10 mouse cellular contexts compared by ENCODE assay signal in genomic region chrX:36839391-36839790, GRCm38 (mm10). TPM values are rescaled to one million over a fixed set of nuclear protein-coding genes. Genes with fewer than 3 reads are reported as not detected.
A peak's percentile ranks its signal among the peaks of the same experiment; 100 is the strongest.
DNase-seq lines count a peak whose midpoint lies in the region; ATAC-seq and TF ChIP-seq lines count a peak whose summit lies in the region.
"Had no signal": no experiment of that assay in that cellular context is flagged by ENCODE, and none has a peak within 500 bp of the region (broad histone marks: within the 10 kb centered on the region; RNA-seq: fewer than 3 reads in every experiment).

No protein-coding gene starts in this region.

- ATAC-seq in midbrain, postnatal 0 days (ENCODE audit: low FRiP score), result no peak

- no peak overlapping the region for H3K4me2 ChIP-seq in midbrain, postnatal 0 days (ENCODE audit: low read depth, low read length, poor library complexity, severe bottlenecking)
- H3K4me2 ChIP-seq: hindbrain, embryonic 14.5 days had no signal

- H3K27ac ChIP-seq in midbrain, postnatal 0 days (ENCODE audit: low read depth, low read length), result no peak overlapping the region
- H3K27ac ChIP-seq in midbrain, embryonic 10.5 days (replicated peaks), result no peak overlapping the region
- H3K27ac ChIP-seq: hindbrain, embryonic 14.5 days; stomach, postnatal 0 days had no signal

- H3K27me3 ChIP-seq in midbrain, postnatal 0 days (ENCODE audit: insufficient read depth, low read length), result no peaks in the 10 kb centered on the region
- no peaks in the 10 kb centered on the region for H3K27me3 ChIP-seq in midbrain, embryonic 10.5 days (ENCODE audit: low read depth, poor library complexity, severe bottlenecking)

- 78% methylated on average over 7 of the region's 7 CpGs for WGBS in midbrain, postnatal 0 days
- 93% methylated on average over 7 of the region's 7 CpGs for WGBS in midbrain, embryonic 10.5 days

- no peaks in the 10 kb centered on the region for H3K36me3 ChIP-seq in midbrain, postnatal 0 days (ENCODE audit: insufficient read depth, low read length)
- no peaks in the 10 kb centered on the region for H3K36me3 ChIP-seq in midbrain, embryonic 10.5 days

- H3K4me1 ChIP-seq in midbrain, postnatal 0 days (ENCODE audit: insufficient read depth, low read length), result no peaks in the 10 kb centered on the region
- peaks cover 5% of the 10 kb centered on the region; the same call in 1 of the 2 replicates for H3K4me1 ChIP-seq in midbrain, embryonic 10.5 days

- DNase-seq in cerebellum, postnatal 14 days, result peak; percentile 57 to 76
- no peak for DNase-seq in cerebellum, adult 8-10 months
- peak; percentile 44 for DNase-seq in midbrain, postnatal 0 days (ENCODE audit: low spot score)
- DNase-seq in midbrain, embryonic 10.5 days (ENCODE audit: low spot score), result no peak
- peak; percentile 25 to 42 for DNase-seq in heart, postnatal 36 days
- DNase-seq in lung, postnatal 36 days, result peak; percentile 85
- no peak for DNase-seq in spleen, adult 18-20 months
- DNase-seq in testis, postnatal 10 days (ENCODE audit: low spot score), result no peak

- no peaks in the 10 kb centered on the region for H3K9me3 ChIP-seq in midbrain, postnatal 0 days (ENCODE audit: low read length)
- H3K9me3 ChIP-seq in midbrain, embryonic 10.5 days (replicated peaks), result no peaks in the 10 kb centered on the region

- no peak overlapping the region for H3K9ac ChIP-seq in midbrain, postnatal 0 days (replicated peaks; ENCODE audit: low read length, poor library complexity, severe bottlenecking)
- H3K9ac ChIP-seq: hindbrain, embryonic 14.5 days had no signal

- intact Hi-C loops in heart, postnatal 36 days (cut with DNase I), result no loop called here

- no peak for TF ChIP-seq CTCF in midbrain, postnatal 0 days (IDR thresholded peaks at IDR 0.05)

- no peak overlapping the region for H3K4me3 ChIP-seq in midbrain, postnatal 0 days (ENCODE audit: low read depth, low read length)
- no peak overlapping the region for H3K4me3 ChIP-seq in midbrain, embryonic 10.5 days

RNA-seq across cellular contexts. Expression of gene Ube2a, which starts 34.3 kb away (rescaled TPM):
- total RNA-seq in midbrain, postnatal 0 days (2014; rRNA removed), result 39.4 and 40.4 TPM in 2 replicates
- 110 and 123 TPM in 2 replicates for polyA plus RNA-seq in midbrain, postnatal 0 days (2015; fragmentation: Nextera tagmentation; extraction: Ambion mirVana)
- polyA plus RNA-seq in midbrain, embryonic 10.5 days (2016; fragmentation: Nextera tagmentation; extraction: Ambion mirVana), result 131 TPM in 2 replicates
- total RNA-seq in heart, postnatal 36 days (2021), result 10 to 100 TPM; 67.7 to 77.5 TPM

RNA-seq across cellular contexts. Expression of gene C330007P06Rik, which starts 34.5 kb away (rescaled TPM):
- total RNA-seq in midbrain, postnatal 0 days (2014; rRNA removed), result 22.0 and 28.6 TPM in 2 replicates
- polyA plus RNA-seq in midbrain, postnatal 0 days (2015; fragmentation: Nextera tagmentation; extraction: Ambion mirVana), result 16.9 and 18.8 TPM in 2 replicates
- polyA plus RNA-seq in midbrain, embryonic 10.5 days (2016; fragmentation: Nextera tagmentation; extraction: Ambion mirVana), result 30.9 and 32.1 TPM in 2 replicates
- total RNA-seq in heart, postnatal 36 days (2021), result 10 to 100 TPM; 16.7 to 17.9 TPM

RNA-seq across cellular contexts. Expression of gene Slc25a5, which starts 43.9 kb away (rescaled TPM):
- 346 and 392 TPM in 2 replicates for total RNA-seq in midbrain, postnatal 0 days (2014; rRNA removed)
- 483 and 520 TPM in 2 replicates for polyA plus RNA-seq in midbrain, postnatal 0 days (2015; fragmentation: Nextera tagmentation; extraction: Ambion mirVana)
- 854 and 880 TPM in 2 replicates for polyA plus RNA-seq in midbrain, embryonic 10.5 days (2016; fragmentation: Nextera tagmentation; extraction: Ambion mirVana)
- total RNA-seq in heart, postnatal 36 days (2021), result 100 to 1,000 TPM; 374 to 455 TPM

Comparison
In these comparisons a context has a peak if more than half of its experiments do, and no peak if none do; other contexts are left out.
1. DNase-seq: peak in cerebellum, postnatal 14 days (2 of 2), midbrain, postnatal 0 days (single experiment), heart, postnatal 36 days (2 of 2) and lung, postnatal 36 days (single experiment); none in cerebellum, adult 8-10 months (single experiment), midbrain, embryonic 10.5 days (single experiment), spleen, adult 18-20 months (0 of 2) and testis, postnatal 10 days (single experiment).